Mouse (Mus musculus): ENCODE measurements around the gene Lta.

Gene Lta

DNA sequence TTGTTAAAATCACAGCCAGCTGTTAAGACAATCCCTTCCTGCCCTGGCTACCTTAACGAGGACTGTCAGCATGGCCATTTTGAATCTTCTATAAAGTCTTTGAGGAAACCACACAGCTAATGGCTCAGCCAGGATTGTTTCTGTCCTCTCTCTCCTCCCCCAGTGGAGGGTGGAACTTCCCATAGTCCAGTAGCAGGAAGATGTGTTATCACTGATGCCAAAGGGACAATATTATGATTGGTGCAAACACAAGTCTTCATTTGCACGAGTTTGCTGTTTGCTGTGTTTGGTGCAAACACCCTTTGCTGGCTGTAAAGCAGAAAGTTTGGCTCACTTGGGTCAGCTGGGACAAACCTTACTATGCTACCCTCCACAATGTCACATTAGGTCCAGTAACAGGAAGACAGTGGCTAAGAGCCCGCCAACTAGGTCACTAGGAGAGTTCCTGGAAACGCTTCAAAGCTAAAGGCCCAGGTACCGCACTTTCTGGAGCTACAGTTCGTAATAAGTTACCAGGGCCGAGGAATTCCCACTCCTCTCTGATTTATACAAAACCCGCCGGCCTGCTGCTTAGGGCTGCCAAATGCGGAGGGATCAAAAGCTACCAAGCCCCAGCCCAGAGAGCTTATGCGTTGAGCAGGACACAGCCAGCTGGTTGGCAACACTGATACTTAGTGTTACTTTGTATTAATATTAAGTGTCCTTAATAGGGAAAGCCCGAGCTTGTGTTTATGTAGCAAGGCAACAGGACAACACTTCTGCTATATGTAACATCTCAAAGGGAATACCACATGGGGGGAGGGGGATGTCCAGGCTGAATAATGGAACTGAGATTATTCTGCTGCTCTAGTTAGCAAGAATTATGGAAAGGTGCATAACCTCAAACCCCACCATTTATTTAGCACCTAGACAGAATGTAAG, 35.5 kb upstream of the Lta start:
- DNase-seq (ENCODE audit: low read depth, low spot score), result no peak

- DNase-seq (ENCODE audit: low read depth, low spot score), result no peak
Observed at GRCm38 (mm10) chr17:35239700-35240099, 34.5 kb upstream of the Lta start.

DNA sequence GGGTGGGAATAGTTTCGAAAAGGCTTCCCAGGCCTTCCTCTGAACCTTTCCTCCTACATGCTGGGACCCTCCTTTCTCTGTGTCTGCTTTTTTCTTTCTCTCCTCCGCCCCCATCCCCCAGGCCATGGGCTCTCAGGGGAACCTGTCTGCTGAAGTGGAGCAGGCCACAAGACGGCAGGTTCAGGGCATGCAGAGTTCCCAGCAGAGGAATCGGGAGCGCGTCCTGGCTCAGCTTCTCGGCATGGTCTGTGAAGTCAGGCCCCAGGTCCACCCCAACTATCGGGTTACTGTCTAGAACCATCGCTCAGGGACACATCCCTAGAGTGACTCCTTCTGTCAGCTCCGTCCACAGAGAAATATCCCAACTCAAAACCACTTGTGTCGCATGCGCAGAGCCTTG, 32.4 kb upstream of the Lta start:
- no peak for DNase-seq (ENCODE audit: low read depth, low spot score)

- no peak for DNase-seq (ENCODE audit: low read depth, low spot score)
Observed at GRCm38 (mm10) chr17:35236996-35237395, 31.8 kb upstream of the Lta start.

- DNase-seq (ENCODE audit: low read depth, low spot score), result peak; percentile 93
Observed at GRCm38 (mm10) chr17:35236390-35236746, 31.2 kb upstream of the Lta start.

GRCm38 (mm10) chr17:35235614-35236389, 30.7 kb upstream of the Lta start, which contains the start of gene Nfkbil1:
TSS of gene Nfkbil1 (minus strand) at chr17:35235792.
- peak; percentile 93 for DNase-seq (ENCODE audit: low read depth, low spot score)

GRCm38 (mm10) chr17:35234903-35235302, 29.8 kb upstream of the Lta start:
- DNase-seq (ENCODE audit: low read depth, low spot score), result peak; percentile 64

DNA sequence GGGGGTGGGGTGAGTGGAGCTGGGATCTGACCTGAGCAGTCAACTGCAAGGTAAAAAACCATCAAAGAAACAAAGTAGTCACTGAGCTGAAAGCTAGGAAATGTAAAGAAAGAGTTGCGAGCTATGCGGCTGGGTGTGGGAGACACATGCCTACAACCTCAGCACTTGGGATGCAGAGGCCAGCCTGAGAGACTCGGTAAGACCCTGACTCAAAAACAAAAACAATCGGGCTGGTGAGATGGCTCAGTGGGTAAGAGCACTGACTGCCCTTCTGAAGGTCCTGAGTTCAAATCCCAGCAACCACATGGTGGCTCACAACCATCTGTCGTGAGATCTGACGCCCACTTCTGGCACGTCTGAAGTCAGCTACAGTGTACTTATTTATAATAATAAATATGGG, 28.9 kb upstream of the Lta start:
- DNase-seq (ENCODE audit: low read depth, low spot score), result peak; percentile 32

GRCm38 (mm10) chr17:35233114-35233980, 28.2 kb upstream of the Lta start, which contains the start of gene Atp6v1g2:
TSS of gene Atp6v1g2 (plus strand) at chr17:35233660.
- DNase-seq (ENCODE audit: low read depth, low spot score), result peak; percentile 69

DNA sequence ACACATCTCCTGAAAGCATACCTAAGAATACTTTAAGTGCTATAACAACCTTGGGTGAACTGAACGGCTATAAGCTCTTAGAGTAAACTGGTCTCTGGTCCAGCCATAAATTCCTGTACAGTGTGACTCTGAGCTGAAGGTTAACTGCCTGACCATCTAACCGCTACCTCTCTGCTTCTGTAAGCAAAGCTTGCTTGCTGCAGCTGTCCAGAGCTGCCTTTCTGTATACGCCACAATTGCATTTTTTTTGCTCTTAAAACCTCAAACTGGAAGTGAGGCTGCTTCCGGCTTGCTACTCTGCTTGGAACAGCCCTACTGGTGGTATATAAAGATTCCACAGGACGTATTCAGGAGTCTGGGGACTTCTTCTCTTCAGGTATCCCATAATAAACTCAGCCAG, 27.5 kb upstream of the Lta start:
- peak; percentile 83 for DNase-seq (ENCODE audit: low read depth, low spot score)

DNA sequence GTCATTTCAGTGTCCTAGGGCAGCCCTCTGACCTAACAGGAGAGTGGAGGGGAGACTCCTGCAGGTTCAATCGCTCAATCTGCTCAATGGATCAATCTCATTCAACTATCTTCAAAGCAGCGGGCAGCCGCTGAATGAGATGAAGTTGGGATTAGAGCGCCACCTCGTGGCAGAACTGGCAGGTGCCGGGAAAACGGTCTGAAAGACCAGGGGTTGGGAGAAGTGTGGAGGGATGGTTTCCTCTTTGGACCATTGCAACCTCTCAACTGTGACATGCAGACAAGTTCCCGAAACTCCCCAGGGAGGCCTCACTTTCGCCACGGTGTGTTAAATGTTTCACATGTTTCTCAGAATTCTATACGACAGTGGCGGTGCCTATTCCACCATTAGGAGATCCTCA, 26.9 kb upstream of the Lta start:
- DNase-seq (ENCODE audit: low read depth, low spot score), result peak; percentile 87

GRCm38 (mm10) chr17:35231022-35231421, 25.9 kb upstream of the Lta start:
- DNase-seq (ENCODE audit: low read depth, low spot score), result peak; percentile 89

DNA sequence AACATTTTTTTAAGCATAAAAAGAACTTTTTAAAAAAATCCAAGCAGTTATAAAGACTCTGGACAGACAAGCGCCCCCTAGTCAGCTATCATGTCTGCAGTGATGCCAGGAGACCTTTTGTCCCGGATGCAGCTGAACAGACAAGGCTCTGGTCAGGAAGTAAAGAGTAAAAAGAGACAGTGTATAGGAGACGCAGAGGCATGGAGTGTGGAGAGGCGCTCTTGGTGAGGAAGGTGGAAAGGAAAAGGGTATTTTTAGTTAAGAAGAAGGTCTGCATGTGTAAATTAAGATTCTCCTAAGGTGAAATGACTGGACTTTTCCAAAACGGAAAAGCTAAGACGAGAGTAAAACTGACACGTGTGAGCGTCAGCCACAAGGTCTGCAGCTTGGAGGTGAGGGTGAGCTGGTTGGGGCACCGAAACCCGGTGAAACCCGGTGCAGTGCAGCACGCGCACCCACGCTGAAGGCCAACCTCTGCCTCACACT, 21.5 kb upstream of the Lta start:
- DNase-seq (ENCODE audit: low read depth, low spot score), result peak; percentile 66

GRCm38 (mm10) chr17:35225456-35225855, 20.3 kb upstream of the Lta start:
- DNase-seq (ENCODE audit: low read depth, low spot score), result no peak

DNA sequence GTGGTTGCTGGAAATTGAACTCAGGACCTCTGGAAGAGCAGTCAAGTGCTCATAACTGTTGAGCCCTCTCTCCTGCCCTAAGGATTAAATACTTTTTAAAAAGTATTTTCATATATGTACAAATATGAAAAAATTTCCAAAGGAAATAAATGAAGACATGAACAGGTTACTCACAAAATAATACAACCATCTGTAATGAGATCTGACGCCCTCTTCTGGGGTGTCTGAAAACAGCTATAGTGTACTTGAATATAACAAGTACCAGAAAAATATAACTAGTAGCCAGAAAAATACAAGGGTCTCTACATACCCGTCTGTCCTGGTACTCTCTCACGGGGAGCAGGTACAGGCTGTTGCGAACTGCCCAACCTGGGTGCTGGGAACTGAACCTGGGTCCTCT, 19.5 kb upstream of the Lta start:
- no peak for DNase-seq (ENCODE audit: low read depth, low spot score)

- DNase-seq (ENCODE audit: low read depth, low spot score), result peak; percentile 64
Observed at GRCm38 (mm10) chr17:35222299-35222698, 17.1 kb upstream of the Lta start.

- DNase-seq (ENCODE audit: low read depth, low spot score), result no peak
Observed at GRCm38 (mm10) chr17:35220156-35220952, 15.2 kb upstream of the Lta start, which contains the start of gene Gm16181. TSS of gene Gm16181 (plus strand) at chr17:35220834.

DNA sequence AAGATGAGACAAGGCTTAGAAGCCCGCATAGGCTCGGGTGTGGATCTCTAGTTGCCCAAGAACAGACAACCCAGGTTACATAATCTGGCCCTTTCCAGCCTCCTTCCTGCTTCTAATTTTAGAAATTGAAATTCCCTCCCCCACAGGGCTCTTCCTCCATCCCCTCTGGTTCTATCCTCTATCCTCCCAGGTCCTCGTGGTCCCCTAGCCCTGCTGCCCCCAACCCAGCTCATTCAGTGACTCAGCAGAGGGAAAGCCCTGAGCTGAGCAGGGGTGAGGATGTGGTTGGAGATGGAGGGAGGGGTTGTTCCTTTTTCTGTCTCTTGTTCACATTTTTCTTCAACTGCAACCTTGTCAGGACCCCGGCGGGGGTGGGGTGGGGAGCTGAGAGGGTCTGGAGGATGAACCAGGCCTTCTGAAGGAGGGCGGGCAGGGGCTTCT, 14.5 kb upstream of the Lta start:
- peak; percentile 83 for DNase-seq (ENCODE audit: low read depth, low spot score)

DNA sequence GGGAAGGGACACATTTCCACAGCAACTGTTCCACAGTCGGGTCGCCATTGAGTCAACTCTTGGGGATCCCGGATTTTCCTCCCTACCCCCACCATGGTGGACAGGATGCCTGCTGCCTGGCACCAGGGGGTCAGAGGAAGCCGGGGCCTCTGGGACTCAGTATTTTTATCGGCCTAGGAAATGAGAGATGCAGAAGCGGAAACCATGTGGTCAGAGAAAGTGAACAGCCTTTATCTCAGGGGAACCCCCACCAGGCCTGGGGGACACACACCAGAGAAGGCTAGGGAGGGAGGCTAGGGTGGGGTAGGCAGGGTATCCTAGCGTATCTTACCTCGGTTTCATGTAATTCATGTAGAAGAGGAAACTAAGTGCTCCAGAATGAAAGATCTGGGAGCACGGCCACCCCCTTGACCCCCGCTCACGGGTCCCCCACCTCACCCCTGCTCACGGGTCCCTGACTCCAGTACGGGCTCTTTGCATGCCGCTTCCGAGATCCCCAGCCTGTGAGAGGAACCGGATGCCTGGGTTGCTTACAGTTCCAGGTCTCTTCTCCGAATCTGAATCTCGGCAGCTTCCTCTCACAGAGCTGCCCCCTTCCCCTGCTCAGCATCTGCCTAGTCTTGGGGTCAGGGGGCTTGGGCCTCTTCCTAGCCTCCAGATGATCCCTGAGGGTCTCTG, 13.5 kb upstream of the Lta start:
- peak; percentile 73 for DNase-seq (ENCODE audit: low read depth, low spot score)

- no peak for DNase-seq (ENCODE audit: low read depth, low spot score)
Observed at GRCm38 (mm10) chr17:35213071-35213470, 7.9 kb upstream of the Lta start.
